Mouse (Mus musculus) forebrain, embryonic 15.5 days (tissue): Measurements from ENCODE around the gene Kcne3. TPM values are rescaled to one million over a fixed set of nuclear protein-coding genes. Genes with fewer than 3 reads are reported as not detected.

ENCODE experiments used
- ATAC-seq: fragments of 200-750 bp; cut with Nextera tagmentation; replicated peaks from 2 replicates; pipeline ENCODE4 v1.8.0; 2017; ENCODE audit warnings: mild to moderate bottlenecking, moderate TSS enrichment, moderate library complexity
- H3K27ac ChIP-seq: fragments of 300-500 bp; sonication (generic); replicated peaks from 2 replicates; pipeline ENCODE4 v1.5.1; 2015; ENCODE audit warnings: mild to moderate bottlenecking, inconsistent platforms
- H3K27me3 ChIP-seq: fragments of 300-500 bp; sonication (generic); 2 replicates; pipeline ENCODE4 v1.6.1; 2015; ENCODE audit warnings: inconsistent platforms
- H3K36me3 ChIP-seq: fragments of 300-500 bp; sonication (generic); 2 replicates; pipeline ENCODE4 v1.6.1; 2015; ENCODE audit warnings: mild to moderate bottlenecking, inconsistent platforms
- H3K4me1 ChIP-seq: fragments of 300-500 bp; sonication (generic); 2 replicates; pipeline ENCODE4 v1.6.1; 2015; ENCODE audit warnings: inconsistent platforms
- H3K4me2 ChIP-seq: fragments of 300-500 bp; sonication (generic); replicated peaks from 2 replicates; pipeline ENCODE4 v1.6.1; 2015; ENCODE audit warnings: mild to moderate bottlenecking, inconsistent platforms
- H3K4me3 ChIP-seq: fragments of 300-500 bp; sonication (generic); 2 replicates; pipeline ENCODE4 v1.5.1; 2015; ENCODE audit warnings: mild to moderate bottlenecking, inconsistent platforms
- H3K9ac ChIP-seq: fragments of 300-500 bp; sonication (generic); replicated peaks from 2 replicates; pipeline ENCODE4 v1.6.1; 2015; ENCODE audit warnings: mild to moderate bottlenecking, inconsistent platforms
- H3K9me3 ChIP-seq: fragments of 300-500 bp; sonication (generic); 2 replicates; pipeline ENCODE4 v1.6.1; 2016; ENCODE audit warnings: inconsistent platforms
- WGBS: fragments of 180-500 bp; shearing (Covaris S2); methylation state at CpG from one replicate; pipeline ENCODE4 v1.1.7; 2015; ENCODE audit warnings: mixed read lengths; 5-methylcytosine and 5-hydroxymethylcytosine counted together
- polyA plus RNA-seq: library from polyadenylated mRNA; unstranded; fragments of >200 nt; fragmentation: Nextera tagmentation; extraction: Ambion mirVana; gene quantifications from 2 replicates; pipeline ENCODE4 v1.2.1, GENCODE M21; 2015

Kcne3 gene
- polyA plus RNA-seq, 1 experiment from 2014 or later = 1.0 TPM

DNA sequence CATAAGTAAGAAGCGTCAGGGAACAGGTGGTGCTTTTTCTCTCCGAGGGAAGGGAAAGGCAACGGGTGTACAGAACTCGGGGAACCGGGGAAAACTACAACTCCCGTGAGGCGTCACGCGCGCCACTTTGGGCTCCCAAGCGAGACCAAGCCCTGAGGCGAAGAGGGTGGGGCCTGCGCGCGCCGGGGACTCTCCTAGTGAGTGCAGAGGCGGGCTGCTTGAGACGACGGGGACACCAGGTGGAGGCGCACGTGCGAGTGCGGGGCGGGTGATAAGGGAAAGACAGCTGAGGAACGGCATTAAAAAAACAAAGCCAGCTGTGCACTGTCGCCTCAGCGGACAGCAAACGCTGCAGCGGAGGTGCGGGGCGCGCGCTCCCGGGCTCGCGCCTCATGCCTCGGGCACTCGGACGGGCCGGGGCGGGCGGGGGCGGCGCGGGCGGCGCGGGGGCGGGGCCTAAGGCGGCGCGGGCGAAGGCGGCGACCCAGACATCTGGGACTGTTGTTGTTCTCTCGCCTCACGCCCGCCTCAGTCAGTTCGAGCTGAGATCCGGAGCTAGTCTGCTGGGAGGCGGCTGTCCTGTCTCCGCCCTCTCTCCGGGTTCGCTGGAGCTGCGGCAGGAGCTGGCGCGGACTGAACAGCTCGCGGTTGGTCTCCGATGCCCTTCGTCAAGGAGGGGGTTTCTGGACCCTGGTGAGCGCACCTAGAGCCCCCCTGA, 51.0 kb downstream of the Kcne3 start, which contains the start of gene Pgm2l1:
Pgm2l1 (plus strand) TSS at position 237 of the 718 bp plus-strand sequence.
- Histone ChIP-seq H3K9me3 (no peaks in the 10 kb centered on the region), H3K27me3 (no peaks in the 10 kb centered on the region), H3K4me1 (peaks cover 20% of the 10 kb centered on the region), H3K9ac (peak within 1 kb of the TSS; percentile 91), H3K36me3 (no peaks in the 10 kb centered on the region), H3K27ac (peak within 1 kb of the TSS; percentile 93), H3K4me3 (peak within 1 kb of the TSS; percentile 94), H3K4me2 (peak within 1 kb of the TSS; percentile 91)
- WGBS = under 1% methylated on average over 63 of the region's 72 CpGs
- peak; percentile 99 for ATAC-seq

GRCm38 (mm10) chr7:100227896-100228525, 51.7 kb downstream of the Kcne3 start:
- Histone ChIP-seq H3K27me3 (no peaks in the 10 kb centered on the region), H3K4me2 (peak overlapping the region; percentile 91), H3K4me1 (peaks cover 20% of the 10 kb centered on the region), H3K9ac (peak overlapping the region; percentile 91), H3K4me3 (peak overlapping the region; percentile 94), H3K27ac (peak overlapping the region; percentile 93), H3K36me3 (no peaks in the 10 kb centered on the region), H3K9me3 (no peaks in the 10 kb centered on the region)
- ATAC-seq = peak; percentile 66
- WGBS = 1% methylated on average over 23 of the region's 23 CpGs

GRCm38 (mm10) chr7:100228957-100229356, 52.7 kb downstream of the Kcne3 start:
- H3K27ac ChIP-seq = no peak overlapping the region
- peak overlapping the region; percentile 91 for H3K4me2 ChIP-seq
- 79% methylated on average over 3 of the region's 3 CpGs for WGBS
- peak overlapping the region; percentile 94 for H3K4me3 ChIP-seq
- ATAC-seq = no peak
- H3K9ac ChIP-seq = peak overlapping the region; percentile 91; the same call in 1 of the 2 replicates
- no peaks in the 10 kb centered on the region for H3K27me3 ChIP-seq
- no peaks in the 10 kb centered on the region for H3K36me3 ChIP-seq
- no peaks in the 10 kb centered on the region for H3K9me3 ChIP-seq
- H3K4me1 ChIP-seq = peaks cover 20% of the 10 kb centered on the region

DNA sequence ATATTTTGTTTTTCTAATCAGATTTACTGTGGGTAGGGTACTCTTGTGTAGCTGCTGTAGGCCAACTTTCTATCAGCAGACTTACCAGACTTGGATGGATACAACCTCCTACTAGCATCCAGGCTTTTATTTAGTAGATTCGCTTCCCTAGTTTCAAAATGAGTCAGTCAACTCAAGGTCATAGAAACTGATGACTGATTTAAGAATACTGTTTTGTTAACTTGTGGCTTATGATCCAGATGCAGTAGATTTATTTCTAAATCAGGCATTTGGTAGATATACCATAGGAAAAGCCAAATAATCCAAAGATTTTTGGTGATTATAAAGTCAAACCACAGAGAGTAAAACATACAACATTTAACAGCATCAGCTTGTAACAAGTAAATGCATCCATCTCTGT, 54.3 kb downstream of the Kcne3 start:
- H3K27ac ChIP-seq = no peak overlapping the region
- peaks cover 20% of the 10 kb centered on the region for H3K4me1 ChIP-seq
- no peak overlapping the region for H3K4me2 ChIP-seq
- no peaks in the 10 kb centered on the region for H3K36me3 ChIP-seq
- H3K4me3 ChIP-seq = no peak overlapping the region
- ATAC-seq = no peak
- H3K9ac ChIP-seq = no peak overlapping the region
- H3K27me3 ChIP-seq = no peaks in the 10 kb centered on the region
- 92% methylated on average over 1 of the region's 1 CpGs for whole genome bisulfite sequencing
- H3K9me3 ChIP-seq = no peaks in the 10 kb centered on the region

DNA sequence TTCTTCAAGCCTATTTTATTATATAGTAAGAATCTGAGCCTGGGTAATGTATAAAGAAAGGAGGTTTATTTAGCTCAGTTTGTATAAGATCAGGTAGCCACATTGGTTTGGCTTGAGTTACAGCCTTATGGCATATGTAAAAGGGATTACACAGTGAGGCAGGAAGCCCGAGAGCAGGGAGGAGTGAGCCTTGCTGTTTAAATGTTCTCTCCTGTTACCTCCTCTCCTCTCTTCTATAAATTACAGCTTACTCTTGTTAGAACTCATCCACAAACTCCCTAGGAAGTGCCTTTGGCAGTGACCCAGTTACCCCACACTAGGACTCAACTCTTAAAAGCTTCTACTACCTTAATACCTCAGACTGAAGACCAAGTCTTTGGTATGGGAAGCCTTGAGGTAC, 55.4 kb downstream of the Kcne3 start:
- peaks cover 20% of the 10 kb centered on the region for H3K4me1 ChIP-seq
- WGBS = 38% methylated on average over 1 of the region's 1 CpGs
- no peak overlapping the region for H3K27ac ChIP-seq
- H3K27me3 ChIP-seq = no peaks in the 10 kb centered on the region
- no peaks in the 10 kb centered on the region for H3K36me3 ChIP-seq
- H3K9me3 ChIP-seq = no peaks in the 10 kb centered on the region
- no peak overlapping the region for H3K4me2 ChIP-seq
- ATAC-seq = no peak
- H3K9ac ChIP-seq = no peak overlapping the region
- H3K4me3 ChIP-seq = no peak overlapping the region

DNA sequence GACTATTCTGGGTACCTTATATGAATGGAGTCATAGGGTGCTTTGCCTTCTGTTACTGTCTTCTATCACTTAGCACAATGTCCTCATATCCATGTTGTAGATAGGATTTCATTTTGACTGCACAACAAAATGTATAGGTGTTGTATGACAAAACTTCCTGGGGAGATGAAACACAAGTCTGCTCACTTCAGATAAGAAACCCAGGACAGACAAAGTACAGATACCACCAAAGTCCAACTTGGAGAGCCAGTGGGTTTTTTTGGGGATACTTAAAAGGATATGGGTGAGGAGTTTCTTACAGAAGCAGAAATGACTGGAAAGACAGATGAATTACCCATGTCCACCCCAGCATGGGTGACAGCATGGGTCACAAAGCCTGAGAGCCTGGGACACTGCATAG, 57.4 kb downstream of the Kcne3 start:
- no peak overlapping the region for H3K9ac ChIP-seq
- H3K27ac ChIP-seq = no peak overlapping the region
- H3K27me3 ChIP-seq = no peaks in the 10 kb centered on the region

More for the DNA sequence above, 57.4 kb downstream of the Kcne3 start:
- Histone ChIP-seq H3K4me3 (no peak overlapping the region), H3K4me1 (peaks cover 8% of the 10 kb centered on the region), H3K36me3 (no peaks in the 10 kb centered on the region), H3K4me2 (no peak overlapping the region), H3K9me3 (no peaks in the 10 kb centered on the region)
- ATAC-seq = no peak

Other genes starting within 250 kb of the Kcne3 start
- 5.1 TPM in 2 replicates for gene Rnf169, start 196.1 kb upstream of the Kcne3 start, polyA plus RNA-seq
- gene Chrdl2, start 170.3 kb upstream of the Kcne3 start, polyA plus RNA-seq = not detected in 2 replicates
- gene Pold3, start 54.9 kb upstream of the Kcne3 start, polyA plus RNA-seq = 54.5 and 54.9 TPM in 2 replicates
- gene Lipt2, start 17.2 kb upstream of the Kcne3 start, polyA plus RNA-seq = 17.8 and 21.4 TPM in 2 replicates
- gene Pgm2l1, start 50.9 kb downstream of the Kcne3 start, polyA plus RNA-seq = 13.5 and 14.5 TPM in 2 replicates
- 2.4 and 2.7 TPM in 2 replicates for gene P4ha3, start 109.0 kb downstream of the Kcne3 start, polyA plus RNA-seq
- 28.8 and 29.7 TPM in 2 replicates for gene C2cd3, start 195.7 kb downstream of the Kcne3 start, polyA plus RNA-seq
- gene Ppme1, start 195.8 kb downstream of the Kcne3 start, polyA plus RNA-seq = 145 and 155 TPM in 2 replicates